Mouse (Mus musculus) liver, embryonic 12.5 days (tissue): ENCODE measurements around the gene Tax1bp3. TPM values are rescaled to one million over a fixed set of nuclear protein-coding genes. Genes with fewer than 3 reads are reported as not detected.

Source experiments
- ATAC-seq: fragments of 200-750 bp; cut with Nextera tagmentation; 2 replicates; pipeline ENCODE4 v1.8.0; 2017; ENCODE audit warnings: moderate number of reproducible peaks, mild to moderate bottlenecking, moderate library complexity
- H3K27ac ChIP-seq: fragments of 300-500 bp; sonication (generic); 2 replicates; pipeline ENCODE4 v1.5.1; 2016; ENCODE audit warnings: mild to moderate bottlenecking
- H3K27me3 ChIP-seq: fragments of 300-500 bp; sonication (generic); replicated peaks from 2 replicates; pipeline ENCODE4 v1.6.1; 2016; ENCODE audit warnings: mild to moderate bottlenecking, moderate library complexity
- H3K36me3 ChIP-seq: fragments of 300-500 bp; sonication (generic); 2 replicates; pipeline ENCODE4 v1.6.1; 2016; ENCODE audit warnings: mild to moderate bottlenecking, moderate library complexity
- H3K4me1 ChIP-seq: fragments of 300-500 bp; sonication (generic); 2 replicates; pipeline ENCODE4 v1.6.1; 2016
- H3K4me2 ChIP-seq: fragments of 300-500 bp; sonication (generic); 2 replicates; pipeline ENCODE4 v1.6.1; 2016; ENCODE audit warnings: mild to moderate bottlenecking, moderate library complexity
- H3K4me3 ChIP-seq: fragments of 300-500 bp; sonication (generic); 2 replicates; pipeline ENCODE4 v1.5.1; 2016; ENCODE audit warnings: mild to moderate bottlenecking, moderate library complexity
- H3K9ac ChIP-seq: fragments of 300-500 bp; sonication (generic); 2 replicates; pipeline ENCODE4 v1.6.1; 2016; ENCODE audit warnings: mild to moderate bottlenecking, moderate library complexity
- H3K9me3 ChIP-seq: fragments of 300-500 bp; sonication (generic); replicated peaks from 2 replicates; pipeline ENCODE4 v1.6.1; 2016; ENCODE audit warnings: mild to moderate bottlenecking, moderate library complexity
- WGBS: fragments of 180-500 bp; shearing (Covaris S2); methylation state at CpG from one replicate; pipeline ENCODE4 v1.1.7; 2016; ENCODE audit not compliant: insufficient replicate concordance; 5-methylcytosine and 5-hydroxymethylcytosine counted together
- polyA plus RNA-seq: library from polyadenylated mRNA; unstranded; fragments of >200 nt; fragmentation: Nextera tagmentation; extraction: Ambion mirVana; gene quantifications from 2 replicates; pipeline ENCODE4 v1.2.1, GENCODE M21; 2016

Gene Tax1bp3
- polyA plus RNA-seq, 1 experiment from 2014 or later: 44.5 TPM

- 70% methylated on average over 8 of the region's 8 CpGs for WGBS
- no peaks in the 10 kb centered on the region for H3K36me3 ChIP-seq
- no peak overlapping the region for H3K4me3 ChIP-seq
- no peaks in the 10 kb centered on the region for H3K27me3 ChIP-seq
- no peak overlapping the region for H3K4me2 ChIP-seq
- no peak for ATAC-seq
- no peak overlapping the region for H3K27ac ChIP-seq
- H3K9ac ChIP-seq: no peak overlapping the region
- peaks cover 8% of the 10 kb centered on the region for H3K4me1 ChIP-seq
- H3K9me3 ChIP-seq: no peaks in the 10 kb centered on the region
Observed at GRCm38 (mm10) chr11:73203895-73204294, 27.0 kb downstream of the Tax1bp3 start.

GRCm38 (mm10) chr11:73205194-73205593 is 28.3 kb downstream of the Tax1bp3 start:
- Histone ChIP-seq H3K27ac (no peak overlapping the region), H3K36me3 (no peaks in the 10 kb centered on the region), H3K9me3 (no peaks in the 10 kb centered on the region), H3K4me3 (no peak overlapping the region), H3K4me2 (no peak overlapping the region), H3K4me1 (peaks cover 1% of the 10 kb centered on the region), H3K9ac (no peak overlapping the region), H3K27me3 (no peaks in the 10 kb centered on the region)
- 63% methylated on average over 7 of the region's 7 CpGs for WGBS
- ATAC-seq: no peak

GRCm38 (mm10) chr11:73207621-73208020 is 30.7 kb downstream of the Tax1bp3 start:
- no peak overlapping the region for H3K27ac ChIP-seq
- H3K4me2 ChIP-seq: no peak overlapping the region
- no peaks in the 10 kb centered on the region for H3K9me3 ChIP-seq
- no peaks in the 10 kb centered on the region for H3K27me3 ChIP-seq
- no peaks in the 10 kb centered on the region for H3K4me1 ChIP-seq
- ATAC-seq: no peak
- no peaks in the 10 kb centered on the region for H3K36me3 ChIP-seq
- H3K9ac ChIP-seq: no peak overlapping the region
- 62% methylated on average over 2 of the region's 2 CpGs for WGBS
- H3K4me3 ChIP-seq: no peak overlapping the region

DNA sequence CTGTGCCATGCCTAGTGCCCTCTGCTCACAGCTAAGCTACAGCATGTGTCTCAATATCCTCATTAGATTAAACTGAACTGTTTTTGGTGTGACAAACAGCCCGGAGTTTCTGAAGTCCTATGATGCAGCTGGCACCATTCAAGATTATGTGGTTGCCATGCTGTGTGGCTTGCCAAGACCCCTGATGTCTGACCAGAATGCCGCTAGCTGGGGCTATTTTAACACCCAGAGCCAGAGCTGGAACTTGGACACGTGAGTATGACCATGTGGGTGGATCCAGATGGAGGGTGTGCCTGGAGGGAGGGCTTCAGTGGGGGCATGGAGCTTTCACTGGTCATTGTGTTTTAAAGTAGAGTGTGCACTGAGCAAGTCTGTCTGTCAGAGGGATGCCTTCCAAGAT is 37.1 kb downstream of the Tax1bp3 start:
- 61% methylated on average over 3 of the region's 3 CpGs for WGBS
- no peaks in the 10 kb centered on the region for H3K4me1 ChIP-seq
- H3K9me3 ChIP-seq: no peaks in the 10 kb centered on the region
- H3K27me3 ChIP-seq: no peaks in the 10 kb centered on the region
- H3K27ac ChIP-seq: no peak overlapping the region
- no peak overlapping the region for H3K4me2 ChIP-seq
- no peak overlapping the region for H3K9ac ChIP-seq
- no peaks in the 10 kb centered on the region for H3K36me3 ChIP-seq
- no peak overlapping the region for H3K4me3 ChIP-seq
- ATAC-seq: no peak

DNA sequence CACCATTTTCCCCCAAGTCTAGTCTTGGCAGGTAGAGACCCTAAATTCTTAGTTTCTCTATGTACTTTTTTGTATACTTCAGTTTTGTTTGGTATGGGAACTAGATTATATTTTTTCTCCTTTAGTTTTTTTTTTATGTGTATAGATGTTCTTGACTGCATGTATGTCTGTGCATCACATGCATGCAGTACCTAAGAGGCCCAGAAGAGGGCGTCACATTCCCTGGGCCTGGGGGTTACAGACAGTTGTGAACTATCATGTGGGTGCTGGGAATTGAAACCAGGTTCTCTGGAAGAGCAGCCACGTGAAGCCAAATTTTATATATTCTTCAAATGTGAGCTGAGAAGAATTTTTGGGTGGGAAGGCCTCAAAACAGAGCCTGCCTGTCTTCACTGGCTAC is 42.8 kb downstream of the Tax1bp3 start:
- H3K4me1 ChIP-seq: no peaks in the 10 kb centered on the region
- H3K9ac ChIP-seq: no peak overlapping the region
- ATAC-seq: no peak
- WGBS: 31% methylated on average over 2 of the region's 2 CpGs
- no peak overlapping the region for H3K4me3 ChIP-seq
- no peaks in the 10 kb centered on the region for H3K27me3 ChIP-seq
- no peaks in the 10 kb centered on the region for H3K9me3 ChIP-seq
- no peak overlapping the region for H3K4me2 ChIP-seq
- no peak overlapping the region for H3K27ac ChIP-seq
- H3K36me3 ChIP-seq: no peaks in the 10 kb centered on the region

- H3K9me3 ChIP-seq: no peaks in the 10 kb centered on the region
- no peaks in the 10 kb centered on the region for H3K4me1 ChIP-seq
- no peak for ATAC-seq
- no peaks in the 10 kb centered on the region for H3K36me3 ChIP-seq
- H3K4me2 ChIP-seq: no peak overlapping the region
- H3K27me3 ChIP-seq: no peaks in the 10 kb centered on the region
- no peak overlapping the region for H3K9ac ChIP-seq
- WGBS: 61% methylated on average over 1 of the region's 1 CpGs
- H3K4me3 ChIP-seq: no peak overlapping the region
- no peak overlapping the region for H3K27ac ChIP-seq
Observed at GRCm38 (mm10) chr11:73220651-73221050, 43.8 kb downstream of the Tax1bp3 start.

- 23% methylated on average over 5 of the region's 5 CpGs for WGBS
- Histone ChIP-seq H3K9me3 (no peaks in the 10 kb centered on the region), H3K9ac (no peak overlapping the region), H3K27me3 (no peaks in the 10 kb centered on the region), H3K4me3 (no peak overlapping the region), H3K4me1 (no peaks in the 10 kb centered on the region), H3K27ac (no peak overlapping the region), H3K36me3 (no peaks in the 10 kb centered on the region), H3K4me2 (no peak overlapping the region)
- ATAC-seq: no peak
Observed at GRCm38 (mm10) chr11:73222846-73223245, 46.0 kb downstream of the Tax1bp3 start.

DNA sequence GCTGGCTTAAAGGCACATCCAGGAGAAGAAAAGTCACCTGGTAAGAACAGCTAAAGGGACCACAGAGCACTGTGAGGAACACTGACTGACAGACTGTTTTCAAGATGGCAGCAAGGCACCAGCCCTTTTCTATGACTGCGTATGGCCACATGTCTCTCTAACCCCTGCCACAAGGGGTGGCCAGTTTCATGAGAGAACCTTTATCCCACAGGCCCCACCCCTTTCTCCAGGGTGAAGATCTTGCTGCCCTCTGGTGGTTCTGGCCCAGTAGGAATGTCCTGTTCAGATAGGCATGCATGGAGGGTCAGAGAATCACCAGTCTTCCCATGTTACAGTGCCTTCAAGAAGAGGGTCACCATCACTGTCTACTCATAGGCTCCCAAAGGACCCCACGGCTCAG is 47.1 kb downstream of the Tax1bp3 start:
- H3K4me1 ChIP-seq: no peaks in the 10 kb centered on the region
- H3K27me3 ChIP-seq: no peaks in the 10 kb centered on the region
- H3K27ac ChIP-seq: no peak overlapping the region
- H3K9me3 ChIP-seq: no peaks in the 10 kb centered on the region
- ATAC-seq: no peak
- WGBS: 51% methylated on average over 2 of the region's 2 CpGs
- H3K4me3 ChIP-seq: no peak overlapping the region
- no peaks in the 10 kb centered on the region for H3K36me3 ChIP-seq
- no peak overlapping the region for H3K9ac ChIP-seq
- H3K4me2 ChIP-seq: no peak overlapping the region

- Histone ChIP-seq H3K27me3 (no peaks in the 10 kb centered on the region), H3K36me3 (no peaks in the 10 kb centered on the region), H3K9me3 (no peaks in the 10 kb centered on the region), H3K4me1 (no peaks in the 10 kb centered on the region), H3K27ac (no peak overlapping the region), H3K4me2 (no peak overlapping the region), H3K9ac (no peak overlapping the region), H3K4me3 (no peak overlapping the region)
- ATAC-seq: no peak
- WGBS: 82% methylated on average over 6 of the region's 6 CpGs
Observed at GRCm38 (mm10) chr11:73225856-73226255, 49.0 kb downstream of the Tax1bp3 start.

- H3K4me1 ChIP-seq: no peaks in the 10 kb centered on the region
- no peaks in the 10 kb centered on the region for H3K36me3 ChIP-seq
- no peak for ATAC-seq
- no peaks in the 10 kb centered on the region for H3K27me3 ChIP-seq
- H3K4me2 ChIP-seq: no peak overlapping the region
- no peaks in the 10 kb centered on the region for H3K9me3 ChIP-seq
- no peak overlapping the region for H3K9ac ChIP-seq
- no peak overlapping the region for H3K27ac ChIP-seq
- no peak overlapping the region for H3K4me3 ChIP-seq
- WGBS: 64% methylated on average over 5 of the region's 5 CpGs
Observed at GRCm38 (mm10) chr11:73228881-73229280, 52.0 kb downstream of the Tax1bp3 start.

- no peaks in the 10 kb centered on the region for H3K4me1 ChIP-seq
- no peak for ATAC-seq
- no peak overlapping the region for H3K9ac ChIP-seq
- H3K9me3 ChIP-seq: no peaks in the 10 kb centered on the region
- no peaks in the 10 kb centered on the region for H3K27me3 ChIP-seq
- H3K27ac ChIP-seq: no peak overlapping the region
- H3K4me3 ChIP-seq: no peak overlapping the region
- H3K4me2 ChIP-seq: no peak overlapping the region
- WGBS: 71% methylated on average over 5 of the region's 5 CpGs
- no peaks in the 10 kb centered on the region for H3K36me3 ChIP-seq
Observed at GRCm38 (mm10) chr11:73230081-73230480, 53.2 kb downstream of the Tax1bp3 start.

DNA sequence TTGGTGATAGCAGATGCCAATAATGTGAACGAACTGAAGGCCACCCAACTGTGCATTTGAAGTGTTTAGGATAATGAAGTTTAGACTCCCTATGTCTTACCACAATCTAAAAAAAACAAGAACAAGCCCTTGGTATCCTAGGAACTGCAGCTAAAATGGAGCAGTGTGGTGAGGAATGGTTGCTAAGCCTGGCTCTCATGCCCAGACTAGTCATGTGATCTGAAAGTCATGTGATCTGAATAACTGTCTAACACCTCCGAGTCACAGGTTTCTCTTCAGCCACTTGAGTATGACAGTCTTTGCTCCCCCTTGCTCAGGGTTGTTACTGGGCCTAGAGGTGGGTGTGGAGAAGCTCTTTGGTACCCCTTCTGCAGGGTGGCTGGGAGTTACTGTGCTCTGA is 55.6 kb downstream of the Tax1bp3 start:
- Histone ChIP-seq H3K4me2 (no peak overlapping the region), H3K27ac (no peak overlapping the region), H3K4me3 (no peak overlapping the region), H3K9ac (no peak overlapping the region), H3K36me3 (no peaks in the 10 kb centered on the region), H3K27me3 (no peaks in the 10 kb centered on the region), H3K4me1 (no peaks in the 10 kb centered on the region), H3K9me3 (no peaks in the 10 kb centered on the region)
- ATAC-seq: no peak
- WGBS: 36% methylated on average over 2 of the region's 2 CpGs
